Mouse (Mus musculus) embryonic facial prominence, embryonic 14.5 days (tissue): Measurements from ENCODE around the gene Rnf185. TPM values are rescaled to one million over a fixed set of nuclear protein-coding genes. Genes with fewer than 3 reads are reported as not detected.

Source experiments
- ATAC-seq: fragments of 200-750 bp; cut with Nextera tagmentation; 2 replicates; pipeline ENCODE4 v1.8.0; 2017; ENCODE audit warnings: low read depth, moderate number of reproducible peaks, moderate TSS enrichment
- DNase-seq: peaks from one replicate; pipeline ENCODE4 v3.0.0-alpha.2; 2015; ENCODE audit warnings: low spot score
- H3K27ac ChIP-seq: fragments of 300-500 bp; sonication (generic); replicated peaks from 2 replicates; pipeline ENCODE4 v1.5.1; 2014; ENCODE audit warnings: low read depth, mild to moderate bottlenecking, low read length, moderate library complexity
- H3K27me3 ChIP-seq: fragments of 300-500 bp; sonication (generic); replicated peaks from 2 replicates; pipeline ENCODE4 v1.6.1; 2014; ENCODE audit warnings: low read length; ENCODE audit not compliant: control insufficient read depth, insufficient read depth
- H3K36me3 ChIP-seq: fragments of 300-500 bp; sonication (generic); 2 replicates; pipeline ENCODE4 v1.6.1; 2014; ENCODE audit warnings: low read length, mixed read lengths; ENCODE audit not compliant: control insufficient read depth, insufficient read depth
- H3K4me1 ChIP-seq: fragments of 300-500 bp; sonication (generic); 2 replicates; pipeline ENCODE4 v1.6.1; 2014; ENCODE audit warnings: antibody characterized with exemption, low read length; ENCODE audit not compliant: control insufficient read depth, insufficient read depth
- H3K4me2 ChIP-seq: fragments of 300-500 bp; sonication (generic); 2 replicates; pipeline ENCODE4 v1.6.1; 2014; ENCODE audit warnings: low read depth, mild to moderate bottlenecking, low read length, moderate library complexity, mixed read lengths
- H3K4me3 ChIP-seq: fragments of 300-500 bp; sonication (generic); 2 replicates; pipeline ENCODE4 v1.5.1; 2014; ENCODE audit warnings: low read depth, mild to moderate bottlenecking, low read length
- H3K9ac ChIP-seq: fragments of 300-500 bp; sonication (generic); 2 replicates; pipeline ENCODE4 v1.6.1; 2014; ENCODE audit warnings: low read depth, mild to moderate bottlenecking, low read length, moderate library complexity, mixed read lengths
- H3K9me3 ChIP-seq: fragments of 300-500 bp; sonication (generic); 2 replicates; pipeline ENCODE4 v1.6.1; 2016; ENCODE audit warnings: low read length; ENCODE audit not compliant: control insufficient read depth
- WGBS: fragments of 180-500 bp; shearing (Covaris S2); extraction: QIAGEN DNeasy Blood & Tissue Kit; methylation state at CpG from one replicate; pipeline ENCODE4 v1.1.7; 2014; 5-methylcytosine and 5-hydroxymethylcytosine counted together
- polyA plus RNA-seq: library from polyadenylated mRNA; unstranded; fragments of >200 nt; fragmentation: Nextera tagmentation; extraction: Ambion mirVana; gene quantifications from 2 replicates; pipeline ENCODE4 v1.2.1, GENCODE M21; 2014

Gene Rnf185
- polyA plus RNA-seq, 1 experiment from 2014 or later: 37.1 TPM

- Histone ChIP-seq H3K4me2 (no peak overlapping the region), H3K9me3 (no peaks in the 10 kb centered on the region), H3K36me3 (no peaks in the 10 kb centered on the region), H3K27me3 (no peaks in the 10 kb centered on the region), H3K27ac (no peak overlapping the region), H3K4me1 (peaks cover 4% of the 10 kb centered on the region), H3K4me3 (no peak overlapping the region), H3K9ac (no peak overlapping the region)
- ATAC-seq: no peak
- DNase-seq: peak; percentile 17
- WGBS: 58% methylated on average over 11 of the region's 11 CpGs
Observed at GRCm38 (mm10) chr11:3483980-3484642, 31.9 kb upstream of the Rnf185 start.

DNA sequence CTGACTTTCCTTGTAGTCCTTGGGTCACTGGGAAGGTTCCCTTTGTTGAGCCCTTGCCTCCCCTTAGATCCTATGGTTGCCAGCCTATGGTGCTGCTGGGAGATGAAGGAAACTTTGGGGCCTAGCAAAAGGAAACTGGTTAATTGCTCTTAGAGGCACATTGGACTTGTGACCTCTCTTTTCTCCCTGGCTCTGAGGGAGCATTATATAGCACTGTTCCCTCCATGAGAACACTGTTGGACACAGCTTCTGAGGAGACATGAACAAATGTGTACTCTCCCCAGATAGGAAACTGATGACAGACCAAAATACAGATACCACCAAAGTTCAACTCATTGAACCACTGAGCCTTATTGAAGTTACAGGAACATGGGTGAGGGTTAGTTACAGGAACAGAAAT is 23.3 kb upstream of the Rnf185 start:
- Histone ChIP-seq H3K27ac (no peak overlapping the region), H3K36me3 (no peaks in the 10 kb centered on the region), H3K27me3 (no peaks in the 10 kb centered on the region), H3K9ac (no peak overlapping the region), H3K4me2 (no peak overlapping the region), H3K9me3 (no peaks in the 10 kb centered on the region), H3K4me1 (no peaks in the 10 kb centered on the region), H3K4me3 (no peak overlapping the region)
- ATAC-seq (no peak), DNase-seq (no peak)

- Histone ChIP-seq H3K9ac (no peak overlapping the region), H3K9me3 (no peaks in the 10 kb centered on the region), H3K4me2 (no peak overlapping the region), H3K27ac (no peak overlapping the region), H3K27me3 (no peaks in the 10 kb centered on the region), H3K36me3 (no peaks in the 10 kb centered on the region), H3K4me3 (no peak overlapping the region), H3K4me1 (no peaks in the 10 kb centered on the region)
- no peak for ATAC-seq
- no peak for DNase-seq
- WGBS: 80% methylated on average over 7 of the region's 7 CpGs
Observed at GRCm38 (mm10) chr11:3474480-3475115, 22.4 kb upstream of the Rnf185 start.

- DNase-seq (peak; percentile 89), ATAC-seq (peak; percentile 86)
- H3K4me2 ChIP-seq: no peak overlapping the region
- H3K9ac ChIP-seq: no peak overlapping the region
- H3K36me3 ChIP-seq: no peaks in the 10 kb centered on the region
- H3K27me3 ChIP-seq: no peaks in the 10 kb centered on the region
- H3K9me3 ChIP-seq: no peaks in the 10 kb centered on the region
- no peak overlapping the region for H3K27ac ChIP-seq
- H3K4me3 ChIP-seq: no peak overlapping the region
- 21% methylated on average over 1 of the region's 1 CpGs for WGBS
- H3K4me1 ChIP-seq: no peaks in the 10 kb centered on the region
Observed at GRCm38 (mm10) chr11:3472484-3472883, 20.3 kb upstream of the Rnf185 start.

DNA sequence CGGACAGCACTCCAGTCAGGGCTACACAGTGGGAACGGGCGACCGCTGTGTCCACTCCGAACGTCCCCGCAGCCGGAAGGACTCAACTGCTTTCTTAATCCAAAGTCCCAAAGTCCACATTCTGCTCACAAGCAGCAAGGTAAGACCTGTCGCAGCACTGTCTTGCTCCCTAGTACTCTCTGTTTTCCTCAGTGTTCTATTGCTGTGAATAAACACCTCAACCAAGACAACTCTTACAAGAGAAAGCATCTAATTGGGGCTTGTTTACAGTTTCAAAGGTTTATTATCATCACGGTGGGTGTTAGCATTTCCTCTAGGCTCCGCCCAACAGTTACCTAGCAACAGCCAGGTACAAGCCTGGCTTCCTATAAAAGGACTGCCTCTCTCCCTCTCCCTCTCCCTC is 19.3 kb upstream of the Rnf185 start:
- Histone ChIP-seq H3K9me3 (no peaks in the 10 kb centered on the region), H3K27me3 (no peaks in the 10 kb centered on the region), H3K4me3 (no peak overlapping the region), H3K36me3 (no peaks in the 10 kb centered on the region), H3K9ac (no peak overlapping the region), H3K4me2 (no peak overlapping the region), H3K27ac (no peak overlapping the region), H3K4me1 (no peaks in the 10 kb centered on the region)
- no peak for ATAC-seq
- no peak for DNase-seq
- 29% methylated on average over 11 of the region's 11 CpGs for WGBS

GRCm38 (mm10) chr11:3462846-3463245 is 10.7 kb upstream of the Rnf185 start:
- no peaks in the 10 kb centered on the region for H3K36me3 ChIP-seq
- 67% methylated on average over 1 of the region's 1 CpGs for WGBS

DNA sequence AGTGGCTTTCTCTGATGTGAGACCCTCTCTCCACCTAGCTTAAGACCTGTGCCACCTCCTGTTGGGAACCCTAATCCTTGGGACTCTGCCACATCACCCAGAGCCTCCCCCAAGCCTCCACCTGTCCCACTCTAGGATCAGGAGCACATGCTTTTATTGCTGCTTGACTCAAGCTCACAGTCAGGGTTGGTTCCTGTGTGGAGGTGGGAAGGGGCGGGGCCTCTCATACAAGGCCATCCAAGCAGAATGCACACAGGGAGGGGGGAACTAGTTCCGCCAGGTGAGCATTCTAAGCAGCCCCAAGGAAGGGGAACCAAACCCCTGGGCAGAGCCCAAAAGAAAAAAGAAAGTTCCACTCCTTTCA is 6.9 kb upstream of the Rnf185 start:
- no peak for DNase-seq
- Histone ChIP-seq H3K9me3 (no peaks in the 10 kb centered on the region), H3K36me3 (peaks cover 6% of the 10 kb centered on the region; the same call in 1 of the 2 replicates), H3K4me3 (no peak overlapping the region), H3K27me3 (no peaks in the 10 kb centered on the region), H3K27ac (no peak overlapping the region), H3K9ac (no peak overlapping the region), H3K4me1 (no peaks in the 10 kb centered on the region), H3K4me2 (no peak overlapping the region)
- ATAC-seq: no peak
- 86% methylated on average over 2 of the region's 2 CpGs for WGBS

More at GRCm38 (mm10) chr11:3462846-3463245, 10.7 kb upstream of the Rnf185 start:
- Histone ChIP-seq H3K9ac (no peak overlapping the region), H3K4me1 (no peaks in the 10 kb centered on the region), H3K4me3 (no peak overlapping the region), H3K9me3 (no peaks in the 10 kb centered on the region), H3K27me3 (no peaks in the 10 kb centered on the region), H3K27ac (no peak overlapping the region), H3K4me2 (no peak overlapping the region)
- ATAC-seq (no peak), DNase-seq (no peak)

GRCm38 (mm10) chr11:3458428-3459104 is 6.4 kb upstream of the Rnf185 start:
- H3K4me2 ChIP-seq: no peak overlapping the region
- no peaks in the 10 kb centered on the region for H3K9me3 ChIP-seq
- WGBS: 74% methylated on average over 13 of the region's 13 CpGs
- no peak for DNase-seq
- H3K9ac ChIP-seq: no peak overlapping the region
- peaks cover 7% of the 10 kb centered on the region; the same call in 1 of the 2 replicates for H3K36me3 ChIP-seq
- no peak overlapping the region for H3K27ac ChIP-seq
- no peaks in the 10 kb centered on the region for H3K27me3 ChIP-seq
- H3K4me1 ChIP-seq: no peaks in the 10 kb centered on the region
- ATAC-seq: no peak
- no peak overlapping the region for H3K4me3 ChIP-seq
